Mouse (Mus musculus): ENCODE results near the gene Copb1. TPM values are rescaled to one million over a fixed set of nuclear protein-coding genes. Genes with fewer than 3 reads are reported as not detected.

Copb1 gene
- 116 and 119 TPM in 2 replicates for polyA plus RNA-seq (2015; fragmentation: Nextera tagmentation; extraction: Ambion mirVana)

- Histone ChIP-seq H3K27me3 (ENCODE audit: insufficient read depth, low read length) (no peaks in the 10 kb centered on the region), H3K4me1 (replicated peaks; ENCODE audit: insufficient read depth, low read length) (peaks cover 3% of the 10 kb centered on the region; the same call in 1 of the 2 replicates), H3K9ac (ENCODE audit: low read depth, low read length) (peak within 1 kb of the TSS; percentile 91), H3K36me3 (ENCODE audit: insufficient read depth, low read length) (0 out of 2 replicates have a peak, but pooled peaks cover 9% of the 10 kb centered on the region), H3K9me3 (replicated peaks; ENCODE audit: low read length) (no peaks in the 10 kb centered on the region), H3K27ac (peak within 1 kb of the TSS; percentile 67), H3K4me3 (replicated peaks; ENCODE audit: low read depth, low read length) (peak within 1 kb of the TSS; percentile 93), H3K4me2 (ENCODE audit: low read length) (peak within 1 kb of the TSS; percentile 68)
- DNase-seq (ENCODE audit: low spot score) (peak; percentile 98), ATAC-seq (replicated peaks; ENCODE audit: low FRiP score, low read depth) (peak; percentile 98)
- under 1% methylated on average over 75 of the region's 75 CpGs for WGBS
- TF ChIP-seq CTCF (IDR thresholded peaks at IDR 0.05; ENCODE audit: low read depth) = no peak
These were observed at the start of gene Copb1 for GRCm38 (mm10) chr7:114253885-114254833. Gene Copb1, minus strand, starts transcription at chr7:114254711.

GRCm38 (mm10) chr7:114301293-114301782, 46.8 kb upstream of the Copb1 start:
- no peak overlapping the region for H3K9ac ChIP-seq (ENCODE audit: low read depth, low read length)
- H3K4me3 ChIP-seq (replicated peaks; ENCODE audit: low read depth, low read length) = no peak overlapping the region
- WGBS = 59% methylated on average over 4 of the region's 4 CpGs
- H3K27ac ChIP-seq = no peak overlapping the region
- no peaks in the 10 kb centered on the region for H3K9me3 ChIP-seq (replicated peaks; ENCODE audit: low read length)
- ATAC-seq (replicated peaks; ENCODE audit: low FRiP score, low read depth) = no peak
- no peak for TF ChIP-seq CTCF (IDR thresholded peaks at IDR 0.05; ENCODE audit: low read depth)
- no peaks in the 10 kb centered on the region for H3K36me3 ChIP-seq (ENCODE audit: insufficient read depth, low read length)
- H3K27me3 ChIP-seq (ENCODE audit: insufficient read depth, low read length) = no peaks in the 10 kb centered on the region
- no peak overlapping the region for H3K4me2 ChIP-seq (ENCODE audit: low read length)
- no peak for DNase-seq (ENCODE audit: low spot score)
- no peaks in the 10 kb centered on the region for H3K4me1 ChIP-seq (replicated peaks; ENCODE audit: insufficient read depth, low read length)

GRCm38 (mm10) chr7:114300782-114301181, 46.3 kb upstream of the Copb1 start:
- Histone ChIP-seq H3K27ac (no peak overlapping the region), H3K4me1 (replicated peaks; ENCODE audit: insufficient read depth, low read length) (no peaks in the 10 kb centered on the region), H3K27me3 (ENCODE audit: insufficient read depth, low read length) (no peaks in the 10 kb centered on the region), H3K4me3 (replicated peaks; ENCODE audit: low read depth, low read length) (no peak overlapping the region), H3K9me3 (replicated peaks; ENCODE audit: low read length) (no peaks in the 10 kb centered on the region), H3K36me3 (ENCODE audit: insufficient read depth, low read length) (no peaks in the 10 kb centered on the region), H3K4me2 (ENCODE audit: low read length) (no peak overlapping the region), H3K9ac (ENCODE audit: low read depth, low read length) (no peak overlapping the region)
- DNase-seq (ENCODE audit: low spot score) (no peak), ATAC-seq (replicated peaks; ENCODE audit: low FRiP score, low read depth) (no peak)
- no peak for TF ChIP-seq CTCF (IDR thresholded peaks at IDR 0.05; ENCODE audit: low read depth)
- WGBS = 68% methylated on average over 2 of the region's 2 CpGs

- Histone ChIP-seq H3K4me3 (replicated peaks; ENCODE audit: low read depth, low read length) (no peak overlapping the region), H3K4me2 (ENCODE audit: low read length) (no peak overlapping the region), H3K9ac (ENCODE audit: low read depth, low read length) (no peak overlapping the region), H3K36me3 (ENCODE audit: insufficient read depth, low read length) (no peaks in the 10 kb centered on the region), H3K27me3 (ENCODE audit: insufficient read depth, low read length) (no peaks in the 10 kb centered on the region), H3K27ac (no peak overlapping the region), H3K9me3 (replicated peaks; ENCODE audit: low read length) (no peaks in the 10 kb centered on the region), H3K4me1 (replicated peaks; ENCODE audit: insufficient read depth, low read length) (no peaks in the 10 kb centered on the region)
- 53% methylated on average over 4 of the region's 4 CpGs for WGBS
- TF ChIP-seq CTCF (IDR thresholded peaks at IDR 0.05; ENCODE audit: low read depth) = no peak
- ATAC-seq (replicated peaks; ENCODE audit: low FRiP score, low read depth) (no peak), DNase-seq (ENCODE audit: low spot score) (no peak)
These were observed 44.7 kb upstream of the Copb1 start for GRCm38 (mm10) chr7:114299247-114299646.

- DNase-seq (ENCODE audit: low spot score) (no peak), ATAC-seq (replicated peaks; ENCODE audit: low FRiP score, low read depth) (no peak)
- H3K4me2 ChIP-seq (ENCODE audit: low read length) = no peak overlapping the region
- TF ChIP-seq CTCF (IDR thresholded peaks at IDR 0.05; ENCODE audit: low read depth) = peak; percentile 43
- H3K36me3 ChIP-seq (ENCODE audit: insufficient read depth, low read length) = no peaks in the 10 kb centered on the region
- no peak overlapping the region for H3K4me3 ChIP-seq (replicated peaks; ENCODE audit: low read depth, low read length)
- 90% methylated on average over 5 of the region's 5 CpGs for WGBS
- H3K4me1 ChIP-seq (replicated peaks; ENCODE audit: insufficient read depth, low read length) = 0 out of 2 replicates have a peak, but pooled peaks cover 10% of the 10 kb centered on the region
- H3K27me3 ChIP-seq (ENCODE audit: insufficient read depth, low read length) = no peaks in the 10 kb centered on the region
- H3K9me3 ChIP-seq (replicated peaks; ENCODE audit: low read length) = no peaks in the 10 kb centered on the region
- H3K27ac ChIP-seq = no peak overlapping the region
- no peak overlapping the region for H3K9ac ChIP-seq (ENCODE audit: low read depth, low read length)
These were observed 40.2 kb upstream of the Copb1 start for GRCm38 (mm10) chr7:114294698-114295097.

GRCm38 (mm10) chr7:114293903-114294302, 39.4 kb upstream of the Copb1 start:
- no peaks in the 10 kb centered on the region for H3K27me3 ChIP-seq (ENCODE audit: insufficient read depth, low read length)
- no peak for TF ChIP-seq CTCF (IDR thresholded peaks at IDR 0.05; ENCODE audit: low read depth)
- DNase-seq (ENCODE audit: low spot score) (no peak), ATAC-seq (replicated peaks; ENCODE audit: low FRiP score, low read depth) (no peak)
- 74% methylated on average over 5 of the region's 5 CpGs for WGBS
- H3K27ac ChIP-seq = no peak overlapping the region
- H3K9me3 ChIP-seq (replicated peaks; ENCODE audit: low read length) = no peaks in the 10 kb centered on the region
- no peak overlapping the region for H3K9ac ChIP-seq (ENCODE audit: low read depth, low read length)
- 0 out of 2 replicates have a peak, but pooled peaks cover 10% of the 10 kb centered on the region for H3K4me1 ChIP-seq (replicated peaks; ENCODE audit: insufficient read depth, low read length)
- no peak overlapping the region for H3K4me3 ChIP-seq (replicated peaks; ENCODE audit: low read depth, low read length)
- no peak overlapping the region for H3K4me2 ChIP-seq (ENCODE audit: low read length)
- H3K36me3 ChIP-seq (ENCODE audit: insufficient read depth, low read length) = no peaks in the 10 kb centered on the region
